Mouse (Mus musculus) CD4-positive helper T cell, adult 2 months (primary cell): ENCODE measurements around the gene Slc5a5.
"Not testable (repeated sequence)": the region's sequence is repeated elsewhere in the genome, so short reads cannot be mapped to it uniquely, and the experiment has no call there.

Experiments used
- DNase-seq: peaks from one replicate; pipeline ENCODE4 v3.0.0-alpha.2; 2012; ENCODE audit warnings: low read depth, missing footprints, low spot score

Slc5a5 gene

GRCm38 (mm10) chr8:70903112-70903511 is 10.6 kb upstream of the Slc5a5 start:
- no peak for DNase-seq

DNA sequence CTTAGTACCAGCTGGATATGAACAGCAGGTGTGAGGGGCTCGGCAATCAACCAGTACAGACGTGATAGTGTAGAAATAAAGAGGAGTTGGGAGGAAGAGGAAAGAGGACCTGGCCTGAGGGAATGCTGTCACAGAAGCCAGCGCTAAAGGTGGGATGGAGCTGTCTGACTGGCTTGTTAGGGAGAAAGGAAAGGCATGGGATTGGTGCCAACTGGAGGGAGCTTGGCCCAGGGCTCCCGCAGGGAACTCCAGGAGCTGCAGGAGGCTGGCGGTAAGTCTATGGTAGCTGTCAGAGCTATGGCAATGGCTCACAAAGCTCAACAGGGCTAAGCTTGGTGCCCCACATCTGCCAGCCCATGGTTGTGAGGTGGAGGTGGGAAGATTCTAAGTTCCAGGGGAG is 9.7 kb upstream of the Slc5a5 start:
- no peak for DNase-seq

DNA sequence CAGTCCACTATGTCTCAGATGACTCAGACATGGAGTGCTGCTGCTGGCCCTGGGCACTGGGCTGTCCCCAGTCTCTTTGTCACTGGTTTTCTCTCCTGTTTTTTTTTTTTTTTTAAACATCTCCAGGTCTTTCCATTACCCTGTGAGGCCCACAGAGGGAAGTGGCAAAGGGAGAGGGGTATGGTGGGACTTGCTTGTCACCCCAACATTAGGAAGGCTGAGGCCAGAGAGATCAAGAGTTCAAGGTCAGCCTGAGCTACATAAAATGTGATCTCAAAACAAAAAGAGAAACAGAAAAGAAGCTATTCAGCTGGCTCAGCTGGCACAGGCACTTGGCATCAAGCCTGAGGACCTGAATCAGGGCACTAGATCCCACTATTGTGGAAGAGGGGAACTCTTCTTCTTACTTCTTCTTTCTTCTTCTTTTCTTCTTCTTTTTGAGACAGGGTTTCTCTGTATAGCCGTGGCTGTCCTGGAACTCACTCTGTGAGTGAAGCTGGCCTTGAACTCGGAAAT is 8.4 kb upstream of the Slc5a5 start:
- no peak for DNase-seq

DNA sequence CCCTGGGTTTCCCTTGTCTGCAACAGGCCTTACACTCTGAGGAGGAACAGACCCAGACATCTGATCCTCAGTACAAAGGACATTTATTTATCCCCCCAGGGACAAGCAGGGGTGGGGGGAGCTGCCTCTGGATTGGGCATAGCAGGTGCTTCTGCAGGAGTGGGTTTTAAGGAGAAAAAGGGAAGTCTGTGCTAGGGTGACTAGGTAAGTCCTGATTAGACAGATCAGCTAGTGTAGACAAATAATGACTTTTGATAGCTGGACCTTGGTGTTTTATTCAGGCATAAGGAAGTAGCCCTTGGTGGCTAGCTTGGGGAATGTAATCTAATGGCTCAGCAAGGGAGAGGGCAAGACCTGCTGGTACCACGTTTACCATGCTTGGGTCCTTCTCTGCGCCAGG is 6.7 kb upstream of the Slc5a5 start:
- peak; percentile 3 for DNase-seq

GRCm38 (mm10) chr8:70898661-70899198 is 6.2 kb upstream of the Slc5a5 start:
- DNase-seq: no peak

- DNase-seq: peak; percentile 87
Measured at GRCm38 (mm10) chr8:70897681-70898413, 5.3 kb upstream of the Slc5a5 start.

DNA sequence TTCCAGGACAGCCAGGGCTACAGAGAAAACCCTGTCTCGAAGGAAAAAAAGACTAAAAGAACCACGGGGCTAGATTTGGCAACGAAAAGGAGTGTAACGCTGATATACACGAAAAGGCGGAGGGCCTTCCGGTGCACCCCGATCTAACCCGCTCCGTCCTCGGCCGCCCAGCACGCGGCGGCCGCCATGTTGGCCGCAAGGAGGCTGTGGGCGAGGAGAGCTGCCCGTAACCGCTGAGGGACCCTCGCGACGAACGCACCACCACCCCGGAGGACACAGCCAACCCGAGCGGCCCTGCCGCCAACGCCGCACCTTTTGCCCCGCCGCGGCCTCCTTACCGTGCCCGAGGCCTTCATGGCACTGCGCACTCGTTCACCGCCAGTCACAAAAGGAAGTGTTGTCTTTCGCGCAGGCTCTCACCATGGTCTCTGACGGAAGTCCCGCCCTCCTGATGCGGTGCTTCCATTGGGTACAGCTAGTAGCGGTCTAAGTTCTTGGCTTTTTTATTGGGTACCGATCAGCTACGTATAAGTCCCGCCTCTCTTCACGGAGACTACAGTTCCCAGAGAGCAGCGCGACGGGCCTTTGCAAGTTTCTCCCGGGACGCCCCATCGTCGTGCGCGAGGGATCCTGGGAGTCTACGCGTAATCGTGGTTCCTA is 4.6 kb upstream of the Slc5a5 start, which contains the start of gene Rpl18a:
Gene Rpl18a, minus strand, starts transcription at position 392 of the 660 bp plus-strand sequence.
- DNase-seq: peak; percentile 99

DNA sequence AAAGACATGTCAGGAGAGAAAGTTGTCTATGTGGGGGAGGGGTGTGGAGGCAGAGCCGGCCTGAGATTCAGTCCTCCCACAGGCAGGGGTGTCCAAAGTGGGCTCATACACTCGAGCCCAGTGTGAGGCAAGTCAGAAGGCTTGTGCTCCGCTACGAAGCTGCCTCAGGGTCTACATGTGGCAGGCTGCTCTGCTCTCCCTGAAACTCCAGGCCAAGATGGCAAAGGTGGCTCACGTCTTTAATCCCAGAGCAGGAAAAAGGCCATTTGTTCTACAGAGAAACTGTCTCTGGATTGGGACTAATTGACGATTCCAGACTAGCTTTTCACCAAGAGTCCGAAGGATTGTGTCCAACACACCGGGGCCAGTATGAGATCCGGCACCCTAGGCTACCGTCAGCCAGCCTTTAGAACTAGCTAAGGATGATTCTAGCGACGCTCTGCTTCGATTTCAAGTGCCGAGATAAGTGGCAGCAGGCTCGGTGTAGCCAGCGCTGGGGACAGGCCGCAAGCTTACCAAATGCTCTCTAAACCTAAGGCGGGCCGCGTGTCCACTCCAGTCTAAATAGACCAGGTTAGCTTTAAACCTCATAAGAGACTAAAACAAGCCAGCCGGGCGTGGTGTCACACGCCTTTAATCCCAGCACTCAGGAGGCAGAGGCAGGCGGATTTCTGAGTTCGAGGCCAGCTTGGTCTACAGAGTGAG is 3.9 kb upstream of the Slc5a5 start:
- DNase-seq: no peak

GRCm38 (mm10) chr8:70895571-70896259 is 3.2 kb upstream of the Slc5a5 start:
- DNase-seq: not testable (repeated sequence)

DNA sequence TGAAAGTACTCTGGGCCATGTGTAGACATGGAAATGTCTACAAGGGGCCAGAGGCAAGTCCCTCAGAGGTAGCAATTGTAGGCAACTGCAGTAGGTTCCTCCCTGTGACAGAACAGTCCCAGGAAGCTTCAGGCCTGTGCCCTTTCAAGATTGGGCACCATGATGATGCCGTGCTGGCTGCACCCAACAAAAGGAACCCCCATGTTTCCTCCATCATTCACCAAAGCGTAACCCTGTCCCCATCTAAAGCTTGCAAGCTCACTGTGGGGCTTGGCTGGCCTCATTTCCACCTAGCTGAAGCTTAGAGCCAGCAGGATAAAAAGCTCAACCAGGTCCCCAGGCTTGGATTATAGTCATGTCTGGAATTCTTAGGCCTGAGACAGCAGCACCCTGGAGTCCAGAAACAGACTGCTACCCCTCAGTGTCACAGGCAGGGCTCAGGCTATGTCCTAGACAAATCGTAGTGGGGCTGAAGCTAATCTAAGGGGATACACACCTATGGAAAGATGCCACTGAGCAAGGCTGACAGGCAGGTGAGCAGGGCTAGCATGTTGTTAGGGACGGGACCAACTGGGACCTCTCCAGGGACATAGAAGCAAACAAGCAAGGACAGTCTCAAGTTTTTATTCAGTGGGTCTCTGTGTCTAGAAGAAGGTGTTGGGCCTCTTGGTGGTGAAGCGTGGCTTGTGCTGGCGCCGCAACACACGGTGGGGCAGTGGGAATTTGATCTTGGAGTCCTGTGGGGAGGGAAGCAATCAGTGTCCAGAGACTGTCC is 2.4 kb upstream of the Slc5a5 start:
- DNase-seq: no peak

- no peak for DNase-seq
Measured at GRCm38 (mm10) chr8:70894385-70894720, 1.8 kb upstream of the Slc5a5 start.

GRCm38 (mm10) chr8:70893656-70894384 is 1.3 kb upstream of the Slc5a5 start:
- peak; percentile 81 for DNase-seq

GRCm38 (mm10) chr8:70892896-70893655 is 519 bp upstream of the Slc5a5 start:
- no peak for DNase-seq

- DNase-seq: peak; percentile 72
Measured at GRCm38 (mm10) chr8:70891356-70891755, 1.2 kb downstream of the Slc5a5 start.

DNA sequence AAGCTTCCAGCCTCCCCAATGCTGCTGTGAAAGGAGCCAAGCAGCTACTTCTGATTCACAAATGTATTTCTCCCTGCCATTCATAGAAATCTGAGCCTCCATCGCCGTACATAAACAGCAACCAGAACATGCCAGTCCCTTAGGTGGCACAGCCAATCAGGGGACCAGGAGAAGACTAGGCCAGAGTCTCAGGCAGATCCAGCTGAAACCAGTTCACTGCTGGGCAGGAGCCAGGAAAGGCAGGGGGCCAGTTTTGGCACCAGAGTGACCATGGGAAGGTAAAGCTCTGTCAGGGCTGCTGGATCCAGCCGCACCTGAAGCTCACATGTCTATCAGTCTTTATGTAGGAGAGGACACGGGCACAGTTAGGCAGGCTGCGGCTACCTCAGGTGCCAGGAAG is 1.9 kb downstream of the Slc5a5 start:
- DNase-seq: no peak

- DNase-seq: peak; percentile 56
Measured at GRCm38 (mm10) chr8:70887669-70888068, 4.9 kb downstream of the Slc5a5 start.

DNA sequence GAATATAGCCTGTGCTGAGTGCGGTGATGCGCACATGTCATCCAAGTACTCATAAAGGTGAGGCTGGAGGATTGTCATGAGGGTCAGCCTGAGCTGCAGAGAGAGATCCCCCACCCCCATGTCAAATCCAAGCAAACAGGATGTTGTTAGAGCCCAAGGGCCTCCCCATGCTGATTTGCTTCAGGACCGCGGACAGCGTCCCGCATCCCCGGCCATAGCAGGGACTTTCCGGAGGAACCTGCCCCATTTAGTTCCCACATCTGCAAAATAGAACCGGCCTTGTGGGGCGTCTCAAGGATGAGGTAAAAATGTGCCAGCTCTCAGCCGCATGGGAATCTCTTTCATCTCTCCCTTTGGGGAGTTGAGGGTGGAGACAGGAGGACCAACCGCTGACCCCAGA is 6.9 kb downstream of the Slc5a5 start:
- peak; percentile 52 for DNase-seq

DNA sequence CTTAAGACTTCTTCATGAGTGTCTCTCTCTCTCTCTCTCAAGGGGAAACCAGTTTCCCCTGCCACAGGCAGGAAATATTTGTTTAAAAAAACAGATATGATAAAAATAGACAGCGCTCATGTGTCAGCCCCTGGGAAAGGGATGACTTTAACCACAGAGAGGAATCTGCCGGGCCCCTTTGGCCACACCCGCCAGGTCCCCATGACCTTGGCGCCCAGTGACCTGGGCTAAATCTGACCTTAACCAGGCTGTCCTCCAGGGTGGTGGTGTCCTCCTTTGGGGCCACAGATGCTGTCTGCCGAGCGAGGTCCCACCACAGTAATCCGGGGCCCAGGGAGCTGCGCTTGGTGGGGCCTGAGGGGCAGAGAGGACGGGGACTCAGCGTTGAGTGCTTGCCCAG is 7.9 kb downstream of the Slc5a5 start:
- DNase-seq: no peak

DNA sequence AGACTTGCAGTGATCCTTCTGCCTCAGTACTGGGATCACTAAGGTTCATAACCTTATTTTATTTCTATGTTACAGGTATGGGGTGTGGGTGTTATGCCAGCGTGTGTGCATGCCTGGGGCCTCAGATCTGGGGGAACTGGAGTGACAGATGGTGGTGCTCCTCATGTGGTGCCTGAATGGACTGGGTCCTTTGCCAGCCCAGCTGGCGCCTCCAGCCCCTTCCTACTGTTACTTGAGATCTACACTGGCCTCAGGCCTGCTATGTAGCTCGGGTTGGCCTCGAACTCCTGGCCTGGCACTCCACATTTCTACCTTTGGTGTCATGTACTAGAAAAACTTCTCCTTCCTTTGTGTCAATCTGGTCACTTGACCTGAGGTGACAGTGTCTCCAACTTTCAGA is 8.4 kb downstream of the Slc5a5 start:
- no peak for DNase-seq
